Comparison of ENCODE assay signal across 17 mouse cellular contexts in the genomic region with DNA sequence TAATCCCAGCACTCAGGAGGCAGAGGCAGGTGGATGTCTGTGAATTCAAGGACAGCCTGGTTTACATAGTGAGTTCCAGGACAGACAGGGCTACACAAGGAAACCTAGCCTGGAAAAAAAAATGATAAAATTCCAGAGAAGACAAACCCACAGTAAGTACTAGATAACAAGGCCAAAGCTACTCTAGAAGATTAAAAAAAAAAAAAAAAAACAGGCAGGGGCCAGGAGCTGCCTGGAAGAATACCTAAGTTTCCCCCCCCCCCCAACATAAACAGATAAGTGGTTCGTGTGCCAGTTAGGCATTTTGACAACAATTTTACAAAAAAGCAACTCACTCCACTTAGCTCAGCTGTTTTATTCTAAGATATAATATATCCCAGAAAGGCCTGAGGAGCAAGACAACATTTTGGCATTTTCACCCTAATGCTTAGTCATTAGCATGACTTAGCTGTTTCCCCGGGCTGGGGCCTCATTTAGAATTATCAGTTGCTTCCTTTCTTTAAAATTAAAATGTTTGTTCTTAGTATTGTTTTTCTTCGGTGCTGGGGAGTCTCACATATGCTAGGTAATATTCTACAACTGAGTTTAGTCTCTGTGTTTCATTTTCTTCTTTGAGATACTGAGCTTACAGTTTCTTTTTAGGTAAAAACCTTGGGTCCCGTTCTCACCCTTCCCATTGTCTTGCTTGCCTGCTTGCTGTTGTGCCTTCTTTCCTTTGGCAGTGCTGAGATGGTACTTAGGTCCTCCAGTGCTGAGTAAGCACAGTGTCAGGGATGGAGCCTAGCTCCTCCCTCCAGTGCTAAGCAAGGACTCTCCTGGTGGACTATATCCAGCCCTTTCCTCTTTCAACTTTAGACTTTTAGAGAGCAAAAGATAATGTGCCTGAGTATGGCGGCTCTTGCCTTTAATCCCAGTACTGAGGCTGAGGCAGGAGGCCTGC. TPM values are rescaled to one million over a fixed set of nuclear protein-coding genes. Genes with fewer than 3 reads are reported as not detected.
DNase-seq lines count a peak whose midpoint lies in the region; ATAC-seq and TF ChIP-seq lines count a peak whose summit lies in the region.
"Had no signal": no experiment of that assay in that cellular context is flagged by ENCODE, and none has a peak within 500 bp of the region (broad histone marks: within the 10 kb centered on the region; RNA-seq: fewer than 3 reads in every experiment).

No protein-coding gene starts in this region.

- peaks cover 0 to 27% of the 10 kb centered on the region in 2 experiments; a peak in 2 of 4 replicates for H3K36me3 ChIP-seq in MEL (ENCODE audit: control insufficient read depth in 1 of 2, insufficient read depth in 2 of 2, low read length in 2 of 2)
- no peaks in the 10 kb centered on the region for H3K36me3 ChIP-seq in erythroblast, embryonic 14.5 days (ENCODE audit: control insufficient read depth)
- no peaks in the 10 kb centered on the region for H3K36me3 ChIP-seq in liver, embryonic 15.5 days (replicated peaks)
- H3K36me3 ChIP-seq in thymus, adult 2 months (ENCODE audit: control insufficient read depth, insufficient read depth, low read length), result no peaks in the 10 kb centered on the region

- H3K27ac ChIP-seq in layer of hippocampus, adult 2 months, result peak overlapping the region; percentile 72
- peak overlapping the region; percentile 82 for H3K27ac ChIP-seq in MEL (ENCODE audit: control insufficient read depth, low read depth, low read length)
- peak overlapping the region; percentile 63 for H3K27ac ChIP-seq in liver, embryonic 15.5 days (replicated peaks)
- no peak overlapping the region for H3K27ac ChIP-seq in thymus, adult 2 months (ENCODE audit: control insufficient read depth, insufficient read depth, low read length)

- DNase-seq in layer of hippocampus, adult 2 months (ENCODE audit: low spot score in 2 of 2), result no peak
- DNase-seq in layer of hippocampus, postnatal 36 days, result no peak
- DNase-seq in MEL (ENCODE audit: low read depth, low spot score), result peak; percentile 85
- DNase-seq in thymus, adult 2 months, result no peak
- no peak for DNase-seq in gastrocnemius, postnatal 25 days
- no peak for DNase-seq in lung, postnatal 4 days
- DNase-seq: cerebellum, adult 11 months; cerebellum, postnatal 14 days; embryo, embryonic 11 days; gastrocnemius, postnatal 10 days; kidney, adult 11 months; midbrain, embryonic 14.5 days; thymus, postnatal 4 days had no signal

- no peaks in the 10 kb centered on the region for H3K27me3 ChIP-seq in MEL (ENCODE audit: control insufficient read depth in 1 of 2, insufficient read depth in 2 of 2, low read length in 2 of 2)
- peaks cover 32% of the 10 kb centered on the region for H3K27me3 ChIP-seq in erythroblast, embryonic 14.5 days (ENCODE audit: control insufficient read depth)
- H3K27me3 ChIP-seq in liver, embryonic 15.5 days, result peaks cover 24% of the 10 kb centered on the region
- no peaks in the 10 kb centered on the region for H3K27me3 ChIP-seq in thymus, adult 2 months (ENCODE audit: control insufficient read depth, insufficient read depth, low read length)

- peak in 1 of 2 experiments; percentile 37; a peak in 2 of 4 replicates for TF ChIP-seq POLR2A in MEL (IDR thresholded peaks at IDR 0.05; ENCODE audit: control insufficient read depth in 1 of 2, insufficient read depth in 1 of 2, low read depth in 1 of 2, low read length in 2 of 2, poor library complexity in 1 of 2)
- no peak for TF ChIP-seq POLR2A in thymus, adult 2 months (IDR thresholded peaks at IDR 0.05; ENCODE audit: control insufficient read depth, extremely low read depth, insufficient read depth, low read length, poor library complexity)

- ATAC-seq in liver, embryonic 15.5 days (ENCODE audit: insufficient read depth), result peak; percentile 59
- ATAC-seq: hindbrain, embryonic 16.5 days had no signal

- no peak for TF ChIP-seq RAD21 in MEL (IDR thresholded peaks at IDR 0.05; ENCODE audit: low read depth, low read length)

- TF ChIP-seq CTCF in layer of hippocampus, adult 2 months (conservative IDR thresholded peaks at IDR 0.05), result no peak
- TF ChIP-seq CTCF in MEL (IDR thresholded peaks at IDR 0.05 in 2 of 3, conservative IDR thresholded peaks at IDR 0.05 in 1 of 3; ENCODE audit: control insufficient read depth in 1 of 3, insufficient read depth in 1 of 3, low read depth in 2 of 3, low read length in 3 of 3, poor library complexity in 1 of 3, severe bottlenecking in 1 of 3), result no peak
- no peak for TF ChIP-seq CTCF in thymus, adult 2 months (IDR thresholded peaks at IDR 0.05; ENCODE audit: borderline replicate concordance, control insufficient read depth, extremely low read depth, insufficient read depth, low read length, poor library complexity)

- H3K9ac ChIP-seq in MEL (ENCODE audit: control insufficient read depth, low read depth, low read length, poor library complexity, severe bottlenecking), result peak overlapping the region; percentile 28
- H3K9ac ChIP-seq in liver, embryonic 15.5 days, result no peak overlapping the region

- WGBS in liver, embryonic 15.5 days (ENCODE audit: insufficient replicate concordance), result 28% methylated on average over 5 of the region's 5 CpGs
- WGBS in thymus, adult 2 months, result 79% methylated on average over 5 of the region's 5 CpGs

- peaks cover 21 to 36% of the 10 kb centered on the region in 2 experiments for H3K4me1 ChIP-seq in MEL (ENCODE audit: control insufficient read depth in 1 of 2, insufficient read depth in 2 of 2, low read length in 2 of 2)
- H3K4me1 ChIP-seq in erythroblast, embryonic 14.5 days (ENCODE audit: control insufficient read depth), result peaks cover 67% of the 10 kb centered on the region
- peaks cover 53% of the 10 kb centered on the region for H3K4me1 ChIP-seq in liver, embryonic 15.5 days (replicated peaks)
- H3K4me1 ChIP-seq in thymus, adult 2 months (replicated peaks; ENCODE audit: control insufficient read depth, insufficient read depth, low read length), result peaks cover 21% of the 10 kb centered on the region

- H3K4me3 ChIP-seq in layer of hippocampus, adult 2 months, result no peak overlapping the region
- peak overlapping the region; percentile 17 to 24; a peak in 3 of 4 replicates for H3K4me3 ChIP-seq in MEL (ENCODE audit: control insufficient read depth in 1 of 2, insufficient read depth in 1 of 2, low read depth in 2 of 2, low read length in 2 of 2)
- peak overlapping the region; percentile 4 for H3K4me3 ChIP-seq in erythroblast, embryonic 14.5 days (replicated peaks)
- H3K4me3 ChIP-seq in liver, embryonic 15.5 days (replicated peaks), result no peak overlapping the region
- no peak overlapping the region for H3K4me3 ChIP-seq in thymus, adult 2 months (ENCODE audit: control insufficient read depth, insufficient read depth, low read length)
- H3K4me3 ChIP-seq: myocyte had no signal

- H3K9me3 ChIP-seq in MEL (replicated peaks; ENCODE audit: insufficient read depth, low read length), result no peaks in the 10 kb centered on the region
- H3K9me3 ChIP-seq in erythroblast, embryonic 14.5 days (ENCODE audit: control insufficient read depth, low read length), result no peaks in the 10 kb centered on the region
- no peaks in the 10 kb centered on the region for H3K9me3 ChIP-seq in liver, embryonic 15.5 days (replicated peaks)

- no peaks in the 10 kb centered on the region for H3K79me2 ChIP-seq in MEL (ENCODE audit: control insufficient read depth, insufficient read depth, low read length, poor library complexity)

- H3K4me2 ChIP-seq in liver, embryonic 15.5 days, result peak overlapping the region; percentile 43

- TF ChIP-seq EP300 in MEL (IDR thresholded peaks at IDR 0.05; ENCODE audit: low read depth in 1 of 2, low read length in 2 of 2), result peak; percentile 70 to 83

TF ChIP-seq in MEL, 35 proteins besides CTCF, POLR2A, EP300 and RAD21 (continues in another document):
- TF ChIP-seq JUND (IDR thresholded peaks at IDR 0.05; ENCODE audit: low read depth, low read length) (0 out of 2 replicates have a peak, but pooled peaks have one; percentile 27), BHLHE40 (IDR thresholded peaks at IDR 0.05; ENCODE audit: borderline replicate concordance, low read depth, low read length) (no peak), USF1 (IDR thresholded peaks at IDR 0.05; ENCODE audit: low read depth, low read length) (no peak), ZNF384 (IDR thresholded peaks at IDR 0.05; ENCODE audit: low read depth, low read length) (peak; percentile 97), TBP (IDR thresholded peaks at IDR 0.05; ENCODE audit: low read depth, low read length) (peak; percentile 66), RCOR1 (IDR thresholded peaks at IDR 0.05; ENCODE audit: low read depth, low read length) (0 out of 2 replicates have a peak, but pooled peaks have one; percentile 33), MXI1 (IDR thresholded peaks at IDR 0.05; ENCODE audit: low read depth, low read length) (peak; percentile 84), TCF12 (IDR thresholded peaks at IDR 0.05; ENCODE audit: low read depth, low read length) (no peak), MAZ (IDR thresholded peaks at IDR 0.05; ENCODE audit: low read depth, low read length) (0 out of 2 replicates have a peak, but pooled peaks have one; percentile 17), ETS1 (IDR thresholded peaks at IDR 0.05; ENCODE audit: low read depth, low read length) (peak; percentile 96), GABPA (IDR thresholded peaks at IDR 0.05; ENCODE audit: low read depth, low read length) (peak; percentile 64; the same call in 1 of the 2 replicates), GATA1 (IDR thresholded peaks at IDR 0.05; ENCODE audit: low read depth, low read length) (peak; percentile 54), ZC3H11A (IDR thresholded peaks at IDR 0.05; ENCODE audit: low read depth, low read length) (no peak)

RNA-seq across cellular contexts. Expression of a gene that starts 19.3 kb away (rescaled TPM):
- 100 to 1,000 TPM; 112 to 114 TPM for total RNA-seq in layer of hippocampus, adult 2 months (2021)
- total RNA-seq in layer of hippocampus, postnatal 36 days (2021), result 100 to 1,000 TPM; 114 to 116 TPM
- 15.9 and 16.1 TPM in 2 replicates for total RNA-seq in MEL (2012; rRNA removed)
- 10 to 100 TPM in 1 of 2 experiments, 1 to 10 TPM in 1; 7.9 to 31.0 TPM for polyA plus RNA-seq in MEL (2012; ENCODE audit: insufficient read depth in 1 of 2, insufficient read length in 2 of 2, low read depth in 1 of 2, low replicate concordance in 2 of 2, missing spikeins in 1 of 2)
- 0.10 and 0.13 TPM in 2 replicates for polyA plus RNA-seq in erythroblast, embryonic 14.5 days (2012)
- 3.6 and 3.7 TPM in 2 replicates for polyA plus RNA-seq in liver, embryonic 15.5 days (2015; fragmentation: Nextera tagmentation; extraction: Ambion mirVana)
- 7.3 and 7.5 TPM in 2 replicates for polyA plus RNA-seq in thymus, adult 2 months (2012; rRNA removed)
- total RNA-seq in gastrocnemius, postnatal 25 days (2021), result 10 to 100 TPM; 35.5 to 36.1 TPM

RNA-seq across cellular contexts. Expression of a gene that starts 59.1 kb away (rescaled TPM):
- 10 to 100 TPM; 68.4 to 83.7 TPM for total RNA-seq in layer of hippocampus, adult 2 months (2021)
- 10 to 100 TPM; 84.8 to 92.9 TPM for total RNA-seq in layer of hippocampus, postnatal 36 days (2021)
- total RNA-seq in MEL (2012; rRNA removed), result 47.8 and 50.5 TPM in 2 replicates
- 10 to 100 TPM; 24.7 to 56.1 TPM for polyA plus RNA-seq in MEL (2012; ENCODE audit: insufficient read depth in 1 of 2, insufficient read length in 2 of 2, low read depth in 1 of 2, low replicate concordance in 2 of 2, missing spikeins in 1 of 2)
- 1.0 and 1.1 TPM in 2 replicates for polyA plus RNA-seq in erythroblast, embryonic 14.5 days (2012)
- polyA plus RNA-seq in liver, embryonic 15.5 days (2015; fragmentation: Nextera tagmentation; extraction: Ambion mirVana), result 1.6 TPM in 2 replicates
- 30.1 and 38.8 TPM in 2 replicates for polyA plus RNA-seq in thymus, adult 2 months (2012; rRNA removed)
- 10 to 100 TPM; 34.7 to 37.3 TPM for total RNA-seq in gastrocnemius, postnatal 25 days (2021)

Comparison
In these comparisons a context has a peak if more than half of its experiments do, and no peak if none do; other contexts are left out.
1. H3K4me3 ChIP-seq: peak in MEL (2 of 2) and erythroblast, embryonic 14.5 days (single experiment); none in layer of hippocampus, adult 2 months (single experiment), liver, embryonic 15.5 days (single experiment) and thymus, adult 2 months (single experiment).